Mouse (Mus musculus): ENCODE measurements around the gene Nt5m.

Gene Nt5m

GRCm38 (mm10) chr11:59839459-59840126 is 346 bp downstream of the Nt5m start, which contains the start of gene Cops3:
Cops3 (minus strand) TSS chr11:59839838.
- DNase-seq (ENCODE audit: low spot score): peak; percentile 94

GRCm38 (mm10) chr11:59846311-59846710 is 7.1 kb downstream of the Nt5m start:
- no peak for DNase-seq (ENCODE audit: low spot score)

- peak; percentile 67 for DNase-seq (ENCODE audit: low spot score)
Measured at GRCm38 (mm10) chr11:59847131-59847530, 7.9 kb downstream of the Nt5m start.

- DNase-seq (ENCODE audit: low spot score): peak; percentile 54
Measured at GRCm38 (mm10) chr11:59847891-59848884, 8.9 kb downstream of the Nt5m start.

GRCm38 (mm10) chr11:59852865-59853264 is 13.6 kb downstream of the Nt5m start:
- DNase-seq (ENCODE audit: low spot score): no peak

GRCm38 (mm10) chr11:59860467-59860866 is 21.2 kb downstream of the Nt5m start:
- DNase-seq (ENCODE audit: low spot score): no peak

GRCm38 (mm10) chr11:59864316-59864715 is 25.1 kb downstream of the Nt5m start:
- no peak for DNase-seq (ENCODE audit: low spot score)

GRCm38 (mm10) chr11:59872124-59872523 is 32.9 kb downstream of the Nt5m start:
- DNase-seq (ENCODE audit: low spot score): no peak

GRCm38 (mm10) chr11:59880031-59880430 is 40.8 kb downstream of the Nt5m start:
- peak; percentile 73 for DNase-seq (ENCODE audit: low spot score)

- no peak for DNase-seq (ENCODE audit: low spot score)
Measured at GRCm38 (mm10) chr11:59885217-59885986, 46.2 kb downstream of the Nt5m start.

- no peak for DNase-seq (ENCODE audit: low spot score)
Measured at GRCm38 (mm10) chr11:59886952-59887351, 47.7 kb downstream of the Nt5m start.

GRCm38 (mm10) chr11:59888151-59888550 is 48.9 kb downstream of the Nt5m start:
- DNase-seq (ENCODE audit: low spot score): no peak

GRCm38 (mm10) chr11:59891854-59892253 is 52.6 kb downstream of the Nt5m start:
- DNase-seq (ENCODE audit: low spot score): no peak

- no peak for DNase-seq (ENCODE audit: low spot score)
Measured at GRCm38 (mm10) chr11:59893153-59893788, 54.0 kb downstream of the Nt5m start.

- no peak for DNase-seq (ENCODE audit: low spot score)
Measured at GRCm38 (mm10) chr11:59894916-59895315, 55.7 kb downstream of the Nt5m start.

GRCm38 (mm10) chr11:59895316-59895715 is 56.1 kb downstream of the Nt5m start:
- no peak for DNase-seq (ENCODE audit: low spot score)

GRCm38 (mm10) chr11:59897981-59898599 is 58.8 kb downstream of the Nt5m start:
- no peak for DNase-seq (ENCODE audit: low spot score)

- DNase-seq (ENCODE audit: low spot score): no peak
Measured at GRCm38 (mm10) chr11:59899711-59900685, 60.8 kb downstream of the Nt5m start.

GRCm38 (mm10) chr11:59900995-59901394 is 61.7 kb downstream of the Nt5m start:
- DNase-seq (ENCODE audit: low spot score): no peak
